Mouse (Mus musculus): ENCODE results near the gene Tnfsf13. TPM values are rescaled to one million over a fixed set of nuclear protein-coding genes. Genes with fewer than 3 reads are reported as not detected.

Tnfsf13 gene
- polyA plus RNA-seq, 1 experiment from 2014 or later: not detected

- WGBS: 82% methylated on average over 8 of the region's 9 CpGs
- H3K36me3 ChIP-seq (ENCODE audit: control insufficient read depth, insufficient read depth, low read length): peaks cover 19% of the 10 kb centered on the region
Measured at GRCm38 (mm10) chr11:69665457-69665960, 20.1 kb downstream of the Tnfsf13 start.

GRCm38 (mm10) chr11:69664841-69665240 is 20.7 kb downstream of the Tnfsf13 start:
- DNase-seq (ENCODE audit: low spot score): no peak
- H3K36me3 ChIP-seq (ENCODE audit: control insufficient read depth, insufficient read depth, low read length): peaks cover 19% of the 10 kb centered on the region
- no peaks in the 10 kb centered on the region for H3K27me3 ChIP-seq (ENCODE audit: control insufficient read depth, insufficient read depth, low read length)
- no peak overlapping the region for H3K27ac ChIP-seq (ENCODE audit: low read depth, low read length)
- 95% methylated on average over 7 of the region's 7 CpGs for WGBS
- ATAC-seq (ENCODE audit: low FRiP score): no peak
- H3K4me3 ChIP-seq (ENCODE audit: low read depth, low read length): 0 out of 2 replicates have a peak overlapping the region, but pooled peaks have one; percentile 6
- no peak overlapping the region for H3K9ac ChIP-seq (ENCODE audit: low read depth, low read length)
- no peak overlapping the region for H3K4me2 ChIP-seq (replicated peaks; ENCODE audit: low read depth, low read length)
- no peaks in the 10 kb centered on the region for H3K9me3 ChIP-seq (ENCODE audit: control insufficient read depth, low read length)
- H3K4me1 ChIP-seq (replicated peaks; ENCODE audit: control insufficient read depth, insufficient read depth, low read length): peaks cover 4% of the 10 kb centered on the region; the same call in 1 of the 2 replicates

More at GRCm38 (mm10) chr11:69665457-69665960, 20.1 kb downstream of the Tnfsf13 start:
- no peak for ATAC-seq (ENCODE audit: low FRiP score)
- H3K4me2 ChIP-seq (replicated peaks; ENCODE audit: low read depth, low read length): no peak overlapping the region
- no peak overlapping the region for H3K4me3 ChIP-seq (ENCODE audit: low read depth, low read length)
- no peak for DNase-seq (ENCODE audit: low spot score)
- no peaks in the 10 kb centered on the region for H3K9me3 ChIP-seq (ENCODE audit: control insufficient read depth, low read length)
- no peak overlapping the region for H3K9ac ChIP-seq (ENCODE audit: low read depth, low read length)
- 0 out of 2 replicates have a peak overlapping the region, but pooled peaks have one; percentile 13 for H3K27ac ChIP-seq (ENCODE audit: low read depth, low read length)
- peaks cover 4% of the 10 kb centered on the region; the same call in 1 of the 2 replicates for H3K4me1 ChIP-seq (replicated peaks; ENCODE audit: control insufficient read depth, insufficient read depth, low read length)
- H3K27me3 ChIP-seq (ENCODE audit: control insufficient read depth, insufficient read depth, low read length): no peaks in the 10 kb centered on the region

- Histone ChIP-seq H3K4me2 (replicated peaks; ENCODE audit: low read depth, low read length) (no peak overlapping the region), H3K27ac (ENCODE audit: low read depth, low read length) (peak overlapping the region; percentile 79; the same call in 1 of the 2 replicates), H3K27me3 (ENCODE audit: control insufficient read depth, insufficient read depth, low read length) (no peaks in the 10 kb centered on the region), H3K4me3 (ENCODE audit: low read depth, low read length) (no peak overlapping the region), H3K4me1 (replicated peaks; ENCODE audit: control insufficient read depth, insufficient read depth, low read length) (peaks cover 4% of the 10 kb centered on the region; the same call in 1 of the 2 replicates), H3K9me3 (ENCODE audit: control insufficient read depth, low read length) (no peaks in the 10 kb centered on the region), H3K36me3 (ENCODE audit: control insufficient read depth, insufficient read depth, low read length) (peaks cover 15% of the 10 kb centered on the region), H3K9ac (ENCODE audit: low read depth, low read length) (no peak overlapping the region)
- WGBS: 92% methylated on average over 6 of the region's 6 CpGs
- DNase-seq (ENCODE audit: low spot score): no peak
- ATAC-seq (ENCODE audit: low FRiP score): no peak
Measured at GRCm38 (mm10) chr11:69663795-69664194, 21.8 kb downstream of the Tnfsf13 start.

- no peaks in the 10 kb centered on the region for H3K27me3 ChIP-seq (ENCODE audit: control insufficient read depth, insufficient read depth, low read length)
- H3K4me1 ChIP-seq (replicated peaks; ENCODE audit: control insufficient read depth, insufficient read depth, low read length): peaks cover 4% of the 10 kb centered on the region; the same call in 1 of the 2 replicates
- H3K4me2 ChIP-seq (replicated peaks; ENCODE audit: low read depth, low read length): peak overlapping the region; percentile 38
- DNase-seq (ENCODE audit: low spot score) (no peak), ATAC-seq (ENCODE audit: low FRiP score) (peak; percentile 28)
- WGBS: 70% methylated on average over 13 of the region's 13 CpGs
- peaks cover 10% of the 10 kb centered on the region for H3K36me3 ChIP-seq (ENCODE audit: control insufficient read depth, insufficient read depth, low read length)
- H3K27ac ChIP-seq (ENCODE audit: low read depth, low read length): peak overlapping the region; percentile 79
- H3K4me3 ChIP-seq (ENCODE audit: low read depth, low read length): peak overlapping the region; percentile 50; the same call in 1 of the 2 replicates
- peak overlapping the region; percentile 8; the same call in 1 of the 2 replicates for H3K9ac ChIP-seq (ENCODE audit: low read depth, low read length)
- no peaks in the 10 kb centered on the region for H3K9me3 ChIP-seq (ENCODE audit: control insufficient read depth, low read length)
Measured at GRCm38 (mm10) chr11:69662967-69663671, 22.5 kb downstream of the Tnfsf13 start.

GRCm38 (mm10) chr11:69662213-69662966 is 23.2 kb downstream of the Tnfsf13 start, which contains the start of gene Mpdu1:
TSS of gene Mpdu1 (minus strand) at chr11:69662642.
- under 1% methylated on average over 48 of the region's 48 CpGs for WGBS
- H3K9ac ChIP-seq (ENCODE audit: low read depth, low read length): peak within 1 kb of the TSS; percentile 67
- H3K4me2 ChIP-seq (replicated peaks; ENCODE audit: low read depth, low read length): peak within 1 kb of the TSS; percentile 38
- peak; percentile 95 for ATAC-seq (ENCODE audit: low FRiP score)
- peak within 1 kb of the TSS; percentile 79 for H3K27ac ChIP-seq (ENCODE audit: low read depth, low read length)
- peak within 1 kb of the TSS; percentile 50 for H3K4me3 ChIP-seq (ENCODE audit: low read depth, low read length)
- H3K4me1 ChIP-seq (replicated peaks; ENCODE audit: control insufficient read depth, insufficient read depth, low read length): peaks cover 4% of the 10 kb centered on the region; the same call in 1 of the 2 replicates
- peaks cover 9% of the 10 kb centered on the region; the same call in 1 of the 2 replicates for H3K36me3 ChIP-seq (ENCODE audit: control insufficient read depth, insufficient read depth, low read length)
- H3K9me3 ChIP-seq (ENCODE audit: control insufficient read depth, low read length): no peaks in the 10 kb centered on the region
- peak; percentile 97 for DNase-seq (ENCODE audit: low spot score)
- no peaks in the 10 kb centered on the region for H3K27me3 ChIP-seq (ENCODE audit: control insufficient read depth, insufficient read depth, low read length)

DNA sequence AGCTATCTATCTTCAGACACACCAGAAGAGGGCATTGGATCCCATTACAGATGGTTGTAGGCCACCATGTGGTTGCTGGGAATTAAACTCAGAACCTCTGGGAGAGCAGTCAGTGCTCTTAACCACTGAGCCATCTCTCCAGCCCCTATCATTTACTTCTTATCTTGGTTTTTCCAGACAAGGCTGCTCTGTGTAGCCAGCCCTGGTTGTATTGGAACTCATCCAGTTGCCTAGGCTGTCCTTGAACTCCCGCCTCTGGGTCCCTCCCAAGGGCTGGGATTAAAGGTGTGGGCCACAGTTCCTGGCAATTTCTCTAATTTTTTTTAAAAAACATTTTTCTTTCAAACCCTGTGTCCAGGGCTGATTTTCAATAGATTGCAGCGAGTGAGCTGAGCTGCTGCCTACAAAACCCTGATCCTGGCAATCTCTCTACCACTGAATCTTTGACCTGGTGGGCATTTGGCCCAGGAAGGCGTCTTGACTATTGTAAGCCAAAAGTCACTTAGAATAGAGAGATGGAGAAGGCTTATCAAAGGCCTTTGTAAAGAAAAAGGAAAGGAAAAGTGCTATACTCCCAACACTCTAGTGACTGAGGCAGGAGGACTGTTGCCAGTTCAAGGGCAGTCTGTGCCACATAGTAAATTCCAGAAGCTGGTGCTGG is 24.2 kb downstream of the Tnfsf13 start:
- peaks cover 4% of the 10 kb centered on the region; the same call in 1 of the 2 replicates for H3K4me1 ChIP-seq (replicated peaks; ENCODE audit: control insufficient read depth, insufficient read depth, low read length)
- ATAC-seq (ENCODE audit: low FRiP score) (no peak), DNase-seq (ENCODE audit: low spot score) (no peak)
- peak overlapping the region; percentile 67 for H3K9ac ChIP-seq (ENCODE audit: low read depth, low read length)
- no peaks in the 10 kb centered on the region for H3K9me3 ChIP-seq (ENCODE audit: control insufficient read depth, low read length)
- H3K4me3 ChIP-seq (ENCODE audit: low read depth, low read length): peak overlapping the region; percentile 50
- H3K36me3 ChIP-seq (ENCODE audit: control insufficient read depth, insufficient read depth, low read length): peaks cover 9% of the 10 kb centered on the region; the same call in 1 of the 2 replicates
- 80% methylated on average over 3 of the region's 3 CpGs for WGBS
- H3K4me2 ChIP-seq (replicated peaks; ENCODE audit: low read depth, low read length): peak overlapping the region; percentile 38
- no peaks in the 10 kb centered on the region for H3K27me3 ChIP-seq (ENCODE audit: control insufficient read depth, insufficient read depth, low read length)
- peak overlapping the region; percentile 79; the same call in 1 of the 2 replicates for H3K27ac ChIP-seq (ENCODE audit: low read depth, low read length)

- Histone ChIP-seq H3K4me3 (ENCODE audit: low read depth, low read length) (no peak overlapping the region), H3K9me3 (ENCODE audit: control insufficient read depth, low read length) (no peaks in the 10 kb centered on the region), H3K36me3 (ENCODE audit: control insufficient read depth, insufficient read depth, low read length) (peaks cover 8% of the 10 kb centered on the region), H3K9ac (ENCODE audit: low read depth, low read length) (no peak overlapping the region), H3K4me2 (replicated peaks; ENCODE audit: low read depth, low read length) (no peak overlapping the region), H3K27ac (ENCODE audit: low read depth, low read length) (no peak overlapping the region), H3K27me3 (ENCODE audit: control insufficient read depth, insufficient read depth, low read length) (no peaks in the 10 kb centered on the region), H3K4me1 (replicated peaks; ENCODE audit: control insufficient read depth, insufficient read depth, low read length) (no peaks in the 10 kb centered on the region; the same call in 1 of the 2 replicates)
- ATAC-seq (ENCODE audit: low FRiP score): no peak
- 84% methylated on average over 15 of the region's 15 CpGs for whole genome bisulfite sequencing
- no peak for DNase-seq (ENCODE audit: low spot score)
Measured at GRCm38 (mm10) chr11:69657462-69657881, 28.1 kb downstream of the Tnfsf13 start.

Measured in hindbrain, embryonic 11.5 days (tissue).